13 mouse cellular contexts compared by ENCODE assay signal in the genomic region with DNA sequence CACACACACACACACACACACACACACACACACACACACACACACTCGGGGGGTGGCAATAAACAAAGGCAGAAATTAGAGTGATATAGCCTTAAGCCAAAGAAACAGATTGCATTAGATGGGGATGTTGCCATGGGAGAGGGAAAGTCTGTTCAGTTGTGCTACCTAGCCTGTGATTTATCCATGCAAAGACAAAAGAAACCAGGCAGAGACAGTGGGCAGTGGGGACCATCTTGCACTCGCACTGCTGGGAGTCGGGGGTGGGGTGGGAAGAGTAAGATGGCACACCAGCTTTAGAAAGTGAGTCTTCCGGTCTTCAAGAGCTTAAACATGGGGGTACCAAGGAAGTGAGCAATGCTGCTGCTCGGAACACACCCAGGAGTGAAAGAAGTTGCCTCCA. TPM values are rescaled to one million over a fixed set of nuclear protein-coding genes. Genes with fewer than 3 reads are reported as not detected.
DNase-seq lines count a peak whose midpoint lies in the region; ATAC-seq and TF ChIP-seq lines count a peak whose summit lies in the region.
"Had no signal": no experiment of that assay in that cellular context is flagged by ENCODE, and none has a peak within 500 bp of the region (broad histone marks: within the 10 kb centered on the region; RNA-seq: fewer than 3 reads in every experiment).

No protein-coding gene starts in this region.

- WGBS in intestine, embryonic 15.5 days: 66% methylated on average over 5 of the region's 5 CpGs
- 62% methylated on average over 5 of the region's 5 CpGs for WGBS in intestine, postnatal 0 days
- WGBS in bone marrow, adult 2 months: 64% methylated on average over 5 of the region's 5 CpGs

- H3K36me3 ChIP-seq in intestine, embryonic 15.5 days: no peaks in the 10 kb centered on the region
- no peaks in the 10 kb centered on the region for H3K36me3 ChIP-seq in intestine, postnatal 0 days (ENCODE audit: control insufficient read depth, insufficient read depth)
- H3K36me3 ChIP-seq in CH12.LX (replicated peaks in 1 of 2; ENCODE audit: control insufficient read depth in 1 of 2, insufficient read depth in 1 of 2, low read length in 1 of 2): no peaks in the 10 kb centered on the region
- H3K36me3 ChIP-seq: lung, embryonic 15.5 days had no signal

- H3K27me3 ChIP-seq in intestine, embryonic 15.5 days (replicated peaks): no peaks in the 10 kb centered on the region
- H3K27me3 ChIP-seq in intestine, postnatal 0 days (replicated peaks; ENCODE audit: control insufficient read depth, insufficient read depth, low read length): no peaks in the 10 kb centered on the region
- no peaks in the 10 kb centered on the region for H3K27me3 ChIP-seq in CH12.LX (replicated peaks)
- H3K27me3 ChIP-seq: lung, embryonic 15.5 days had no signal

- TF ChIP-seq CTCF in intestine, postnatal 0 days (IDR thresholded peaks at IDR 0.05; ENCODE audit: low read depth): no peak
- TF ChIP-seq CTCF in CH12.LX (conservative IDR thresholded peaks at IDR 0.05 in 1 of 2, IDR thresholded peaks at IDR 0.05 in 1 of 2; ENCODE audit: low read depth in 2 of 2, low read length in 2 of 2): no peak
- TF ChIP-seq CTCF in bone marrow, adult 2 months (IDR thresholded peaks at IDR 0.05; ENCODE audit: control insufficient read depth, insufficient read depth, low read length): no peak

- TF ChIP-seq RAD21 in CH12.LX (IDR thresholded peaks at IDR 0.05; ENCODE audit: low read depth, low read length): no peak

- H3K9ac ChIP-seq in intestine, embryonic 15.5 days: no peak overlapping the region
- no peak overlapping the region for H3K9ac ChIP-seq in intestine, postnatal 0 days (ENCODE audit: low read depth, low read length)
- no peak overlapping the region; the same call in 1 of the 2 replicates for H3K9ac ChIP-seq in CH12.LX (ENCODE audit: insufficient read depth, low read depth)

- no peak for DNase-seq in CH12.LX (ENCODE audit: extremely low read depth)
- DNase-seq in layer of hippocampus, adult 9-11 months: peak; percentile 45
- no peak for DNase-seq in spleen, adult 12 weeks (ENCODE audit: low spot score)
- DNase-seq in left cerebral cortex, adult 18-20 months (ENCODE audit: low spot score in 2 of 2): no peak
- no peak for DNase-seq in retina, embryonic 14.5 days (ENCODE audit: low spot score)
- DNase-seq: adrenal gland, postnatal 36 days; cerebellum, adult 9-10 months; kidney, postnatal 14 days had no signal

- TF ChIP-seq EP300 in CH12.LX (IDR thresholded peaks at IDR 0.05; ENCODE audit: low read length): no peak

- H3K27ac ChIP-seq in intestine, embryonic 15.5 days: no peak overlapping the region
- H3K27ac ChIP-seq in intestine, postnatal 0 days (ENCODE audit: low read depth, low read length): no peak overlapping the region
- H3K27ac ChIP-seq in CH12.LX (ENCODE audit: insufficient read depth, low read depth): no peak overlapping the region
- peak overlapping the region; percentile 7; the same call in 1 of the 2 replicates for H3K27ac ChIP-seq in bone marrow, adult 2 months (ENCODE audit: control insufficient read depth, insufficient read depth, low read depth, low read length, poor library complexity)
- H3K27ac ChIP-seq: lung, embryonic 15.5 days had no signal

- no peak overlapping the region for H3K4me3 ChIP-seq in intestine, embryonic 15.5 days (replicated peaks)
- no peak overlapping the region for H3K4me3 ChIP-seq in intestine, postnatal 0 days (ENCODE audit: low read depth, low read length)
- H3K4me3 ChIP-seq in CH12.LX (replicated peaks in 1 of 3; ENCODE audit: low read depth in 2 of 3, low read length in 2 of 3, poor library complexity in 1 of 3): peak overlapping the region in 1 of 3 experiments; percentile 72
- H3K4me3 ChIP-seq in bone marrow, adult 2 months (replicated peaks; ENCODE audit: control insufficient read depth, low read depth, low read length): peak overlapping the region; percentile 66

- H3K4me1 ChIP-seq in intestine, embryonic 15.5 days (replicated peaks): 0 out of 2 replicates have a peak, but pooled peaks cover 3% of the 10 kb centered on the region
- H3K4me1 ChIP-seq in intestine, postnatal 0 days (replicated peaks; ENCODE audit: control insufficient read depth, insufficient read depth, low read length): no peaks in the 10 kb centered on the region
- peaks cover 10 to 23% of the 10 kb centered on the region in 2 experiments for H3K4me1 ChIP-seq in CH12.LX (ENCODE audit: control insufficient read depth in 1 of 2, insufficient read depth in 2 of 2)
- peaks cover 7% of the 10 kb centered on the region for H3K4me1 ChIP-seq in bone marrow, adult 2 months (ENCODE audit: control insufficient read depth, insufficient read depth, low read length)

- dilution Hi-C loops in CH12.LX (cut with MboI; ENCODE audit: extremely low pct_ligation_motif_present, extremely low pct_unique_long_range_greater_than_20kb, low sequenced_read_pairs): no loop called here

- no peak for TF ChIP-seq POLR2A in CH12.LX (IDR thresholded peaks at IDR 0.05; ENCODE audit: low read depth, low read length)
- TF ChIP-seq POLR2A in bone marrow, adult 2 months (IDR thresholded peaks at IDR 0.05; ENCODE audit: borderline replicate concordance, control insufficient read depth, low read depth, low read length): no peak

- in situ Hi-C loops in CH12.LX (cut with MboI; ENCODE audit: low pct_ligation_motif_present, low pct_unique_long_range_greater_than_20kb, low sequenced_read_pairs): no loop called here

- H3K9me3 ChIP-seq in intestine, embryonic 15.5 days: no peaks in the 10 kb centered on the region
- no peaks in the 10 kb centered on the region for H3K9me3 ChIP-seq in intestine, postnatal 0 days (ENCODE audit: control insufficient read depth)
- no peaks in the 10 kb centered on the region for H3K9me3 ChIP-seq in CH12.LX (replicated peaks; ENCODE audit: low read length)
- H3K9me3 ChIP-seq: lung, embryonic 15.5 days had no signal

- H3K79me2 ChIP-seq in CH12.LX (replicated peaks; ENCODE audit: control insufficient read depth, extremely low read depth, insufficient read depth, poor library complexity, severe bottlenecking): no peaks in the 10 kb centered on the region

- H3K4me2 ChIP-seq in intestine, embryonic 15.5 days (replicated peaks): peak overlapping the region; percentile 50; the same call in 1 of the 2 replicates
- no peak overlapping the region for H3K4me2 ChIP-seq in intestine, postnatal 0 days (replicated peaks; ENCODE audit: low read depth)
- peak overlapping the region; percentile 90 for H3K4me2 ChIP-seq in CH12.LX (ENCODE audit: insufficient read depth, low read depth, poor library complexity, severe bottlenecking)
- H3K4me2 ChIP-seq: midbrain, embryonic 11.5 days had no signal

- ATAC-seq in intestine, embryonic 15.5 days: no peak
- no peak for ATAC-seq in intestine, postnatal 0 days

TF ChIP-seq in CH12.LX, 34 proteins besides CTCF, POLR2A, EP300 and RAD21:
- TF ChIP-seq SMC3 (IDR thresholded peaks at IDR 0.05; ENCODE audit: low read depth, low read length) (no peak), ZMIZ1 (IDR thresholded peaks at IDR 0.05; ENCODE audit: low read depth, low read length) (no peak), IRF4 (IDR thresholded peaks at IDR 0.05; ENCODE audit: low read depth, low read length) (no peak)

RNA-seq across cellular contexts. Expression of gene Mark3, which starts 14.0 kb away (rescaled TPM):
- polyA plus RNA-seq in intestine, embryonic 15.5 days (2015; fragmentation: Nextera tagmentation; extraction: Ambion mirVana): 22.4 and 30.5 TPM in 2 replicates
- polyA plus RNA-seq in intestine, postnatal 0 days (2015; fragmentation: Nextera tagmentation; extraction: Ambion mirVana): 24.7 and 25.5 TPM in 2 replicates
- total RNA-seq in CH12.LX (2012; rRNA removed): 40.2 and 43.7 TPM in 2 replicates
- 51.2 and 58.7 TPM in 2 replicates for total RNA-seq in CH12.LX (2014; rRNA removed)
- 34.3 and 40.7 TPM in 2 replicates for polyA plus RNA-seq in CH12.LX (2012; ENCODE audit: insufficient read length, low read depth)
- 49.3 and 54.0 TPM in 2 replicates for polyA plus RNA-seq in bone marrow, adult 2 months (2011; ENCODE audit: insufficient read depth, insufficient read length, low replicate concordance, missing spikeins)
- total RNA-seq in left cerebral cortex, adult 18-20 months (2021): 10 to 100 TPM; 82.9 to 94.5 TPM

RNA-seq across cellular contexts. Expression of gene Eif5, which starts 22.5 kb away (rescaled TPM):
- 574 and 692 TPM in 2 replicates for polyA plus RNA-seq in intestine, embryonic 15.5 days (2015; fragmentation: Nextera tagmentation; extraction: Ambion mirVana)
- 632 and 663 TPM in 2 replicates for polyA plus RNA-seq in intestine, postnatal 0 days (2015; fragmentation: Nextera tagmentation; extraction: Ambion mirVana)
- total RNA-seq in CH12.LX (2012; rRNA removed) (118 and 129 TPM in 2 replicates), CH12.LX (2014; rRNA removed) (156 and 182 TPM in 2 replicates)
- polyA plus RNA-seq in CH12.LX (2012; ENCODE audit: insufficient read length, low read depth): 282 and 284 TPM in 2 replicates
- polyA plus RNA-seq in bone marrow, adult 2 months (2011; ENCODE audit: insufficient read depth, insufficient read length, low replicate concordance, missing spikeins): 247 and 257 TPM in 2 replicates
- total RNA-seq in left cerebral cortex, adult 18-20 months (2021): 100 to 1,000 TPM; 247 to 250 TPM
